ENCODE assay signal across 7 mouse cellular contexts in genomic region chr2:156311841-156312291, GRCm38 (mm10). TPM values are rescaled to one million over a fixed set of nuclear protein-coding genes. Genes with fewer than 3 reads are reported as not detected.
A peak's percentile ranks its signal among the peaks of the same experiment; 100 is the strongest.
DNase-seq lines count a peak whose midpoint lies in the region; ATAC-seq and TF ChIP-seq lines count a peak whose summit lies in the region.

No protein-coding gene starts in this region.

- H3K36me3 ChIP-seq in hindbrain, embryonic 15.5 days = peaks cover 6% of the 10 kb centered on the region; the same call in 1 of the 2 replicates
- H3K36me3 ChIP-seq in small intestine, adult 2 months (ENCODE audit: control insufficient read depth, insufficient read depth, low read length) = no peaks in the 10 kb centered on the region

- no peak for TF ChIP-seq POLR2A in small intestine, adult 2 months (IDR thresholded peaks at IDR 0.05; ENCODE audit: low read depth, low read length)

- H3K4me3 ChIP-seq in gastrocnemius, adult 2 months = peak overlapping the region; percentile 95
- peak overlapping the region; percentile 81 for H3K4me3 ChIP-seq in hindbrain, embryonic 15.5 days
- H3K4me3 ChIP-seq in small intestine, adult 2 months (ENCODE audit: low read depth, low read length) = peak overlapping the region; percentile 89

- peak; percentile 65 for DNase-seq in adipocyte (ENCODE audit: low spot score)
- peak; percentile 68 to 75 for DNase-seq in cerebellum, postnatal 10 days
- peak; percentile 83 for DNase-seq in gastrocnemius, adult 2 months
- DNase-seq in left cerebral cortex, adult 8-10 months (ENCODE audit: low spot score in 2 of 2) = peak; percentile 29 to 33

- peaks cover 11% of the 10 kb centered on the region for H3K4me1 ChIP-seq in hindbrain, embryonic 15.5 days (replicated peaks)
- H3K4me1 ChIP-seq in small intestine, adult 2 months (ENCODE audit: control insufficient read depth, insufficient read depth, insufficient read length, low read length) = peaks cover 2% of the 10 kb centered on the region; the same call in 1 of the 2 replicates

- H3K27me3 ChIP-seq in hindbrain, embryonic 15.5 days = no peaks in the 10 kb centered on the region
- H3K27me3 ChIP-seq in small intestine, adult 2 months (ENCODE audit: control insufficient read depth, insufficient read depth, low read length) = no peaks in the 10 kb centered on the region

- peak overlapping the region; percentile 85 for H3K4me2 ChIP-seq in hindbrain, embryonic 15.5 days

- TF ChIP-seq CTCF in gastrocnemius, adult 2 months (IDR thresholded peaks at IDR 0.05) = peak; percentile 16; the same call in 1 of the 2 replicates
- TF ChIP-seq CTCF in small intestine, adult 2 months (IDR thresholded peaks at IDR 0.05; ENCODE audit: extremely low read depth, insufficient read length, insufficient replicate concordance, low read depth, low read length) = no peak

- peak overlapping the region; percentile 83 for H3K9ac ChIP-seq in hindbrain, embryonic 15.5 days

- under 1% methylated on average over 52 of the region's 53 CpGs for WGBS in hindbrain, embryonic 15.5 days
- WGBS in small intestine, adult 2 months = 1% methylated on average over 53 of the region's 53 CpGs

- intact Hi-C loops in gastrocnemius, adult 2 months (cut with DNase I) = loop anchor here (5.0 kb wide), 1 partner anchor 80 kb away; no protein-coding TSS in a partner anchor

- peak overlapping the region; percentile 91 for H3K27ac ChIP-seq in gastrocnemius, adult 2 months
- H3K27ac ChIP-seq in hindbrain, embryonic 15.5 days (replicated peaks) = peak overlapping the region; percentile 96
- H3K27ac ChIP-seq in small intestine, adult 2 months (ENCODE audit: insufficient read depth, low read depth, low read length) = peak overlapping the region; percentile 97

- no peaks in the 10 kb centered on the region for H3K9me3 ChIP-seq in hindbrain, embryonic 15.5 days

- peak; percentile 71 for ATAC-seq in hindbrain, embryonic 15.5 days (ENCODE audit: low FRiP score, low read depth)
- peak; percentile 63 for ATAC-seq in megakaryocyte, adult 5-6 weeks (ENCODE audit: poor library complexity, severe bottlenecking)

RNA-seq across cellular contexts. Expression of gene Cnbd2, which starts 0.2 kb away (rescaled TPM):
- under 1 TPM; 0.86 to 0.92 TPM for total RNA-seq in gastrocnemius, adult 2 months (2021)
- polyA plus RNA-seq in hindbrain, embryonic 15.5 days (2015; fragmentation: Nextera tagmentation; extraction: Ambion mirVana) = 7.3 and 7.4 TPM in 2 replicates
- 1 to 10 TPM; 4.5 to 8.3 (median 7.3) TPM for total RNA-seq in left cerebral cortex, adult 8-10 months (2022)
- 3.6 and 6.2 TPM in 2 replicates for total RNA-seq in megakaryocyte, adult 5-6 weeks (2015)
- total RNA-seq in megakaryocyte, adult 5-6 weeks (2017) = 16.2 and 24.5 TPM in 2 replicates
- polyA plus RNA-seq in small intestine, adult 2 months (2012; rRNA removed) = 0.19 and 0.48 TPM in 2 replicates

RNA-seq across cellular contexts. Expression of gene Scand1, which starts 0.6 kb away (rescaled TPM):
- total RNA-seq in gastrocnemius, adult 2 months (2021) = 10 to 100 TPM; 61.0 to 61.2 TPM
- 101 and 108 TPM in 2 replicates for polyA plus RNA-seq in hindbrain, embryonic 15.5 days (2015; fragmentation: Nextera tagmentation; extraction: Ambion mirVana)
- total RNA-seq in left cerebral cortex, adult 8-10 months (2022) = 10 to 100 TPM; 65.6 to 78.5 (median 72.1) TPM
- total RNA-seq in megakaryocyte, adult 5-6 weeks (2015) = 5.8 and 11.9 TPM in 2 replicates
- 8.7 and 11.8 TPM in 2 replicates for total RNA-seq in megakaryocyte, adult 5-6 weeks (2017)
- 234 and 518 TPM in 2 replicates for polyA plus RNA-seq in small intestine, adult 2 months (2012; rRNA removed)

Comparison
In these comparisons a context has a peak if more than half of its experiments do, and no peak if none do; other contexts are left out.
1. Peak in every context shown above with its lines: DNase-seq, ATAC-seq, H3K4me3 ChIP-seq and H3K27ac ChIP-seq.
2. DNase-seq: peak in every context shown above with its lines; median percentile 83 in gastrocnemius, adult 2 months; 72 in cerebellum, postnatal 10 days; 65 in adipocyte; 31 in left cerebral cortex, adult 8-10 months.
3. RNA of gene Scand1, which starts 0.6 kb away (total RNA-seq): 65.6 to 78.5 TPM in left cerebral cortex, adult 8-10 months and 61.0 to 61.2 TPM in gastrocnemius, adult 2 months; 5.8 to 11.9 TPM in megakaryocyte, adult 5-6 weeks; every median in the first group is over 4 times any median in the second.